Mouse (Mus musculus): Measurements from ENCODE around the gene Zfp511. TPM values are rescaled to one million over a fixed set of nuclear protein-coding genes. Genes with fewer than 3 reads are reported as not detected.

The Zfp511 gene
- total RNA-seq, 1 experiment = 27.1 TPM

DNA sequence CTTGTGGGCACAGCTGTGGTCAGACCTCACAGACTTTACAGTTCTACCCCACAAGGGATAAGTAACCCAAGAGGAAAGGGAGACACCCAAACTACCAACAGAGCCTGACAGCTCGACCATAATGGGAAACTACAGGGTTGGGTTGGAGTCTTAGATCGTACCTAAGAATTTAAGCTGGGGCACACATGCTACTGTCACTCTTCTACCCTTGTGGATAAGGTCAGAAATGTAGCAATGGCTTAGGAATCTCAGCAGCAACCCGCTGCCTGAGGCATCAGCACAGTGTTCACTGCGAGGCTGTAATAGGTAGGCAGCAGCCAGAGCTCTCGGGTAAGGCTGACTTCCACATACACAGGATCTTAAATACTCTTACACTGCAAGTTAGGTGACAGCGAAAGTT is 42.7 kb upstream of the Zfp511 start:
- TF ChIP-seq MAFK (IDR thresholded peaks at IDR 0.05; ENCODE audit: insufficient read depth, low read depth, low read length) = no peak
- no peak for TF ChIP-seq HCFC1 (IDR thresholded peaks at IDR 0.05; ENCODE audit: borderline replicate concordance, insufficient read depth, low read length)
- no peak for TF ChIP-seq CHD2 (IDR thresholded peaks at IDR 0.05; ENCODE audit: low read depth, low read length)
- TF ChIP-seq ZC3H11A (IDR thresholded peaks at IDR 0.05; ENCODE audit: borderline replicate concordance, low read depth, low read length) = no peak
- no peak for TF ChIP-seq ZNF384 (IDR thresholded peaks at IDR 0.05; ENCODE audit: low read depth, low read length)
- H3K27ac ChIP-seq (ENCODE audit: insufficient read depth, low read depth, low read length, poor library complexity, severe bottlenecking) = no peak overlapping the region
- no peak for DNase-seq (ENCODE audit: low read depth, low spot score)
- peaks cover 9% of the 10 kb centered on the region; the same call in 1 of the 2 replicates for H3K36me3 ChIP-seq (ENCODE audit: control insufficient read depth, insufficient read depth, low read length, poor library complexity, severe bottlenecking)
- H3K4me3 ChIP-seq (ENCODE audit: insufficient read depth in 1 of 2, low read depth in 1 of 2, low read length in 2 of 2, poor library complexity in 1 of 2, severe bottlenecking in 1 of 2) = no peak overlapping the region
- H3K4me1 ChIP-seq (ENCODE audit: control insufficient read depth in 2 of 2, insufficient read depth in 2 of 2, low read length in 2 of 2, poor library complexity in 1 of 2) = peaks cover 0 to 3% of the 10 kb centered on the region in 2 experiments; a peak in 1 of 4 replicates
- no peaks in the 10 kb centered on the region for H3K9me3 ChIP-seq (ENCODE audit: control insufficient read depth, insufficient read depth, low read depth, low read length)
- in situ Hi-C loops (cut with MboI; ENCODE audit: low sequenced_read_pairs in 2 of 2, unreplicated experiment in 2 of 2) = loop anchor here in 1 of 2 experiments (5.0 kb wide), 1 partner anchor 91 kb away; no protein-coding TSS in a partner anchor
- no peak overlapping the region for H3K9ac ChIP-seq (ENCODE audit: insufficient read depth, low read depth, low read length, poor library complexity, severe bottlenecking)

DNA sequence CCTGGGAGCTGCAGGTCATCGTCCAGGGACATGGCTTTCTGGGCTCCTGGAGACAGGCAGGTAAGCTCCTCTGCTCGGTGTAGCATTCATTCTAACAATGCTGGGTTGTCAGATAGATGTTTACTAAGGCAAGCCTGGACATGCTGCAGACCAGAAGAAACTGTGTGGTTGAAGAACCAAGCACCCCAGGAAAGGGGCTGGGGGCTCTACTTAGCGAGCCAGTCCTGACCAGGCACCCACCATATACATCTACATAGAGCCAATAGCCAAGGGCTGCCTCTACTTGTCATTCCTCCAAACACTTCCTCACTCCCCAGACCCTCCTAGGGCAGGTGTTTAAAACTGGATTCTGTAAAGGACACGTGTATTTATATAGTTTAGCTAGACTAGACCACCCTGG is 42.0 kb upstream of the Zfp511 start:
- H3K4me3 ChIP-seq (ENCODE audit: insufficient read depth in 1 of 2, low read depth in 1 of 2, low read length in 2 of 2, poor library complexity in 1 of 2, severe bottlenecking in 1 of 2) = no peak overlapping the region

DNA sequence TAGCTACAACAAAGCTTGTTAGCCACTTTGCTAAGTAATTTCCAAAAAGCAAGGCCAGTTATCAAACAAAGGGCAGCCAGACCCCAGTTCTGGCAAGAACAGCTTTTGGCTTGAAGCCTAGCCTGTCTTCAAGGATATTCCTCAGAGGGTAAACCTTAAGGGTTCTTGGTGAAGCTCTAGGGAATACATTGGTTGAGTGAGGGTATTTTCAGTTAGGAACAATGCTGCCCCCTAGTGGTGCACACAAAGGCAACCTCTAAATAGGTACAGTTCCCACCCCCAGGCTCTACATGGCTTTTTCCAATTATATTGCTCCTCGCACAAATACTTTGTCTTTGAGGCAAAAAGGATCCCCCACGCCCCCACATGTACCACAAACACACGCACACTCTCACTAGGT is 41.5 kb upstream of the Zfp511 start:
- Histone ChIP-seq H3K27ac (ENCODE audit: insufficient read depth, low read depth, low read length, poor library complexity, severe bottlenecking) (no peak overlapping the region), H3K36me3 (ENCODE audit: control insufficient read depth, insufficient read depth, low read length, poor library complexity, severe bottlenecking) (peaks cover 20% of the 10 kb centered on the region; the same call in 1 of the 2 replicates), H3K4me1 (ENCODE audit: control insufficient read depth in 2 of 2, insufficient read depth in 2 of 2, low read length in 2 of 2, poor library complexity in 1 of 2) (peaks cover 0 to 3% of the 10 kb centered on the region in 2 experiments; a peak in 1 of 4 replicates), H3K9me3 (ENCODE audit: control insufficient read depth, insufficient read depth, low read depth, low read length) (no peaks in the 10 kb centered on the region), H3K4me3 (ENCODE audit: insufficient read depth in 1 of 2, low read depth in 1 of 2, low read length in 2 of 2, poor library complexity in 1 of 2, severe bottlenecking in 1 of 2) (no peak overlapping the region), H3K9ac (ENCODE audit: insufficient read depth, low read depth, low read length, poor library complexity, severe bottlenecking) (no peak overlapping the region)
- TF ChIP-seq HCFC1 (IDR thresholded peaks at IDR 0.05; ENCODE audit: borderline replicate concordance, insufficient read depth, low read length) (no peak), CHD2 (IDR thresholded peaks at IDR 0.05; ENCODE audit: low read depth, low read length) (no peak), ZNF384 (IDR thresholded peaks at IDR 0.05; ENCODE audit: low read depth, low read length) (no peak), ZC3H11A (IDR thresholded peaks at IDR 0.05; ENCODE audit: borderline replicate concordance, low read depth, low read length) (peak; percentile 77; the same call in 1 of the 2 replicates)
- in situ Hi-C loops (cut with MboI; ENCODE audit: low sequenced_read_pairs in 2 of 2, unreplicated experiment in 2 of 2) = loop anchor here in 1 of 2 experiments (5.0 kb wide), 1 partner anchor 92 kb away; no protein-coding TSS in a partner anchor
- DNase-seq (ENCODE audit: low read depth, low spot score) = peak; percentile 65

More for the DNA sequence above, 42.0 kb upstream of the Zfp511 start:
- Histone ChIP-seq H3K27ac (ENCODE audit: insufficient read depth, low read depth, low read length, poor library complexity, severe bottlenecking) (no peak overlapping the region), H3K9me3 (ENCODE audit: control insufficient read depth, insufficient read depth, low read depth, low read length) (no peaks in the 10 kb centered on the region), H3K36me3 (ENCODE audit: control insufficient read depth, insufficient read depth, low read length, poor library complexity, severe bottlenecking) (peaks cover 16% of the 10 kb centered on the region; the same call in 1 of the 2 replicates), H3K9ac (ENCODE audit: insufficient read depth, low read depth, low read length, poor library complexity, severe bottlenecking) (no peak overlapping the region), H3K4me1 (ENCODE audit: control insufficient read depth in 2 of 2, insufficient read depth in 2 of 2, low read length in 2 of 2, poor library complexity in 1 of 2) (peaks cover 0 to 3% of the 10 kb centered on the region in 2 experiments; a peak in 1 of 4 replicates)
- DNase-seq (ENCODE audit: low read depth, low spot score) = no peak
- in situ Hi-C loops (cut with MboI; ENCODE audit: low sequenced_read_pairs in 2 of 2, unreplicated experiment in 2 of 2) = loop anchor here in 1 of 2 experiments (5.0 kb wide), 1 partner anchor 92 kb away; no protein-coding TSS in a partner anchor
- no peak for TF ChIP-seq MAFK (IDR thresholded peaks at IDR 0.05; ENCODE audit: insufficient read depth, low read depth, low read length)
- TF ChIP-seq ZNF384 (IDR thresholded peaks at IDR 0.05; ENCODE audit: low read depth, low read length) = no peak
- TF ChIP-seq CHD2 (IDR thresholded peaks at IDR 0.05; ENCODE audit: low read depth, low read length) = no peak
- TF ChIP-seq HCFC1 (IDR thresholded peaks at IDR 0.05; ENCODE audit: borderline replicate concordance, insufficient read depth, low read length) = no peak
- no peak for TF ChIP-seq ZC3H11A (IDR thresholded peaks at IDR 0.05; ENCODE audit: borderline replicate concordance, low read depth, low read length)

DNA sequence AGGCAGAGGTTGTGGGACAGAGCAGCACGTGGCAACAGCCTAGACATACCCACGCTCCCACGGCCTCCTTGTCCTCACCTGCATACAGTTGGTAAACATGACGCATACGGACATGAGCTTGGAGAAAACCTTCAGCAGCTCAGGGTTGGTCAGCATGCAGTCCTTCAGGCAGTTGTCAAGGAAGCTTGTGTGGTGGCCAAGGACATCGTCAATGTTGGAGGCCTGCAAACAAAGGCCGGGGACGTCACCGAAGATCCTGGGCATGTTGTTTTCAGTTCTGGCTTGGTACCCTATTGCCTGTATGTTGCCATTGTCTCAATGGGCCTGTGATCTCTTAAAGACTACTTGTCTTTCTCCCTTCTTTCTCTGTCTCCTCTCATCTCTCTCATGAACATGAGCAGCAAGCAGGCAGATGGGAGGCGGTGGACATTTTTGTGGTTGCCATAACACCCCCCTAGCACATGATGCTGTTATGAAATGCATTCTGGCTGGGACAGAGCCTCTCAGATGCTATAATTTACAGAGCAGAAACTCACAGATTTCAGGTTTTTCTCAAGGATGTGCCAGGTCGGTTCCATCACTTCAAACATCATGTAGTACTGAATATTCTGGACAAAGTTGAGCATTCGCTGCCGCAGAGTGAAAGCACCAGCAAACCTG is 37.4 kb upstream of the Zfp511 start:
- H3K27ac ChIP-seq (ENCODE audit: insufficient read depth, low read depth, low read length, poor library complexity, severe bottlenecking) = no peak overlapping the region
- no peaks in the 10 kb centered on the region for H3K4me1 ChIP-seq (ENCODE audit: control insufficient read depth in 2 of 2, insufficient read depth in 2 of 2, low read length in 2 of 2, poor library complexity in 1 of 2)
- H3K4me3 ChIP-seq (ENCODE audit: insufficient read depth in 1 of 2, low read depth in 1 of 2, low read length in 2 of 2, poor library complexity in 1 of 2, severe bottlenecking in 1 of 2) = no peak overlapping the region
- no peak overlapping the region for H3K9ac ChIP-seq (ENCODE audit: insufficient read depth, low read depth, low read length, poor library complexity, severe bottlenecking)
- in situ Hi-C loops (cut with MboI; ENCODE audit: low sequenced_read_pairs in 2 of 2, unreplicated experiment in 2 of 2) = no loop called here
- no peaks in the 10 kb centered on the region for H3K9me3 ChIP-seq (ENCODE audit: control insufficient read depth, insufficient read depth, low read depth, low read length)
- no peak for TF ChIP-seq MAFK (IDR thresholded peaks at IDR 0.05; ENCODE audit: insufficient read depth, low read depth, low read length)
- no peak for TF ChIP-seq CHD2 (IDR thresholded peaks at IDR 0.05; ENCODE audit: low read depth, low read length)
- TF ChIP-seq HCFC1 (IDR thresholded peaks at IDR 0.05; ENCODE audit: borderline replicate concordance, insufficient read depth, low read length) = no peak
- no peak for TF ChIP-seq ZNF384 (IDR thresholded peaks at IDR 0.05; ENCODE audit: low read depth, low read length)
- TF ChIP-seq ZC3H11A (IDR thresholded peaks at IDR 0.05; ENCODE audit: borderline replicate concordance, low read depth, low read length) = no peak
- DNase-seq (ENCODE audit: low read depth, low spot score) = no peak
- H3K36me3 ChIP-seq (ENCODE audit: control insufficient read depth, insufficient read depth, low read length, poor library complexity, severe bottlenecking) = peaks cover 34% of the 10 kb centered on the region; the same call in 1 of the 2 replicates

Measured in ES-E14 (cell line).